ENCODE assay signal across 8 mouse cellular contexts in genomic region chr13:44501777-44502321, GRCm38 (mm10).
DNase-seq lines count a peak whose midpoint lies in the region; ATAC-seq and TF ChIP-seq lines count a peak whose summit lies in the region.

No protein-coding gene starts in this region.

- 37% methylated on average over 5 of the region's 5 CpGs for WGBS in kidney, embryonic 14.5 days
- 39% methylated on average over 5 of the region's 5 CpGs for WGBS in heart, embryonic 15.5 days

- no peak overlapping the region for H3K9ac ChIP-seq in kidney, embryonic 14.5 days (ENCODE audit: low read depth, low read length)
- no peak overlapping the region for H3K9ac ChIP-seq in heart, embryonic 15.5 days

- peaks cover 17% of the 10 kb centered on the region; the same call in 1 of the 2 replicates for H3K4me1 ChIP-seq in kidney, embryonic 14.5 days (ENCODE audit: control insufficient read depth, insufficient read depth, low read length)
- H3K4me1 ChIP-seq in heart, embryonic 15.5 days (replicated peaks): peaks cover 18% of the 10 kb centered on the region

- no peak overlapping the region for H3K4me2 ChIP-seq in kidney, embryonic 14.5 days (replicated peaks; ENCODE audit: low read depth, low read length)
- no peak overlapping the region for H3K4me2 ChIP-seq in heart, embryonic 15.5 days

- H3K27me3 ChIP-seq in kidney, embryonic 14.5 days (ENCODE audit: control insufficient read depth, insufficient read depth, low read length): no peaks in the 10 kb centered on the region
- H3K27me3 ChIP-seq in heart, embryonic 15.5 days: no peaks in the 10 kb centered on the region

- no peaks in the 10 kb centered on the region for H3K36me3 ChIP-seq in kidney, embryonic 14.5 days (ENCODE audit: control insufficient read depth, insufficient read depth, low read length)
- no peaks in the 10 kb centered on the region for H3K36me3 ChIP-seq in heart, embryonic 15.5 days

- intact Hi-C loops in left cerebral cortex, adult 2 months (cut with DNase I): no loop called here

- H3K9me3 ChIP-seq in kidney, embryonic 14.5 days (ENCODE audit: control insufficient read depth, low read length): no peaks in the 10 kb centered on the region
- H3K9me3 ChIP-seq in heart, embryonic 15.5 days (replicated peaks): no peaks in the 10 kb centered on the region

- H3K4me3 ChIP-seq in kidney, embryonic 14.5 days (ENCODE audit: low read length): no peak overlapping the region
- no peak overlapping the region for H3K4me3 ChIP-seq in heart, embryonic 15.5 days
- no peak overlapping the region for H3K4me3 ChIP-seq in left cerebral cortex, adult 2 months

- no peak for TF ChIP-seq CTCF in left cerebral cortex, adult 2 months (IDR thresholded peaks at IDR 0.05)

- no peak for DNase-seq in kidney, adult 11 months
- peak; percentile 64 for DNase-seq in brain, adult 2 months (ENCODE audit: low read depth, low spot score)
- DNase-seq in lung, postnatal 25 days (ENCODE audit: low spot score): peak; percentile 34
- peak; percentile 53 to 70 for DNase-seq in thymus, postnatal 36 days
- DNase-seq in spleen, postnatal 36 days (ENCODE audit: low spot score in 2 of 2): no peak
- DNase-seq in left cerebral cortex, adult 2 months (ENCODE audit: extremely low spot score in 1 of 2, low spot score in 2 of 2): no peak

- ATAC-seq in kidney, embryonic 14.5 days (ENCODE audit: low FRiP score, low TSS enrichment): peak; percentile 74; the same call in 1 of the 2 replicates
- peak; percentile 81 for ATAC-seq in heart, embryonic 15.5 days (replicated peaks; ENCODE audit: insufficient number of reproducible peaks, insufficient read depth, low FRiP score, low read depth)

- H3K27ac ChIP-seq in kidney, embryonic 14.5 days (ENCODE audit: low read depth, low read length): no peak overlapping the region
- peak overlapping the region; percentile 62 for H3K27ac ChIP-seq in heart, embryonic 15.5 days
- no peak overlapping the region for H3K27ac ChIP-seq in left cerebral cortex, adult 2 months

Comparison
In these comparisons a context has a peak if more than half of its experiments do, and no peak if none do; other contexts are left out.
1. DNase-seq: peak in brain, adult 2 months (single experiment), lung, postnatal 25 days (single experiment) and thymus, postnatal 36 days (2 of 2); none in kidney, adult 11 months (single experiment), spleen, postnatal 36 days (0 of 2) and left cerebral cortex, adult 2 months (0 of 2).